Mouse (Mus musculus) monocyte, adult 2 months (primary cell): ENCODE measurements around the gene Eif3i.
A peak's percentile ranks its signal among the peaks of the same experiment; 100 is the strongest.

Experiments
- DNase-seq, 2 experiments: peaks; one replicate each; pipeline ENCODE4 v3.0.0; 2022; ENCODE audit warnings: low spot score in 2 of 2, low read depth in 1 of 2

Eif3i gene

GRCm38 (mm10) chr4:129544106-129544505, 56.3 kb downstream of the Eif3i start:
- DNase-seq = no peak

GRCm38 (mm10) chr4:129542592-129543141, 57.8 kb downstream of the Eif3i start, which contains the start of gene Hdac1:
Gene Hdac1 (minus strand): TSS chr4:129542713.
- peak; percentile 89 to 91 for DNase-seq
